Mouse (Mus musculus) ovary, postnatal 14 days (tissue): ENCODE measurements around the gene Olfr282.

Experiments
- DNase-seq: peaks from one replicate; pipeline ENCODE4 v3.0.0; 2022; ENCODE audit warnings: low spot score

The Olfr282 gene

DNA sequence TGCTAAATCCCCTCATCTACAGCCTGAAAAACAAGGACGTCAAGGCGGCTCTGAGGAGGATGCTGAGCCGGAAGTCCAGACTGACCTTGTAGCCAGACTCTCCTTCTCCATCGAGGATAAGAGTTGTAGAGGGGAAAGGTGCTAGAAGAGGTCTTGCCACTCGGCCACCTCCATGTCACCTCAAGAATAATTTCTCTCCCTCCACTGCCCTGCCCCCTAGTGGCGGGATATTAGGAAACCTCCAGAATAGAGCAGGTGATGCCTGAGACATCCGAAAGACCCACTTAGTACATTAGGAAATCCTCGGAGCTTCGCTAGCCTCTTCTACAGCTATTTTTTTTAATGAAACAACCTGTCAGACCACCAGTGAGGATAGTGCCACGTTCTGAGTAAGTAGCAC is 44.4 kb downstream of the Olfr282 start:
- DNase-seq: peak; percentile 33

DNA sequence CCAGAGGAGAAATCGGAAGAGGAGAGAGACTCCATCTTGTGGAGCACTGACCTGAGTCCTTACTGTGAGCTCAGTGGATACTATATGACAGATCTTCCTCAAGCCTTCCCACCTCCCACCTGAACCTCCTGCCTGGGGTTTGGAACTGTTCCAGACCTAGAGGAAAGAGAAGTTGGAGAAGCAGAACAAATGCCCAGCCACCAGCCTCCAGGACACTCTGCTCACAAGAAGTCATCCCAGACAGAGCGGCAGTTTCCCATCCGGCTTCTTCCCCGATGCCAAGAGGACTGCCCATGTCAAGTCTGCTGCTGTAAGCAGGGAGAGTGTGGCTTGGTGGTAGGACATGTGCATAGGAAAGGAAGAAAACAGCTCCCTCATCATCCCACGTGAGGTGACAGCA is 45.3 kb downstream of the Olfr282 start:
- no peak for DNase-seq

DNA sequence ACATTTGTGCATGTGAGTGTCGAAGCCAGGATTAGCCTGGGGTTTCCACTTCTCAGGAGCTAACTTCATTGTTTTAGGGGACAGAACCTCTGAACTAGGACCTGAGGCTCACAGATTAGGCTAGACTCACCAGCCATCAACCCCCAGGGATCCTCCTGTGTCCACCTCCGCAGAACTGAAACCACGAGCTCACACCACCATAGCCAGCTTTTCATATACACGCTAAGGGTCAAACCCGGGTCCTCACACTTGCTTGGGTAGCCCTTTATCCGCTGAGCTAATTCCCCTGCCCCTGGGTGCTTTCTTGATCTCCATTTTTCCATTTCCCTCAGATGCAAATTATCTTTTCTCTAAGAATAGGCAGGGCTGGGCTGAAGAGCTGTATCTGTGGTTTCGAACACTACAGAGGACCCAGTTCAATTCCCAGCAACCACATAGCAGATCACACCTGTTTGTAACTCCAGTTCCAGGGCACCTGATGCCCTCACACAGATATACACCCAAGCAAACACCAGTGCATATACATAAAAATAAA is 48.6 kb downstream of the Olfr282 start:
- no peak for DNase-seq

DNA sequence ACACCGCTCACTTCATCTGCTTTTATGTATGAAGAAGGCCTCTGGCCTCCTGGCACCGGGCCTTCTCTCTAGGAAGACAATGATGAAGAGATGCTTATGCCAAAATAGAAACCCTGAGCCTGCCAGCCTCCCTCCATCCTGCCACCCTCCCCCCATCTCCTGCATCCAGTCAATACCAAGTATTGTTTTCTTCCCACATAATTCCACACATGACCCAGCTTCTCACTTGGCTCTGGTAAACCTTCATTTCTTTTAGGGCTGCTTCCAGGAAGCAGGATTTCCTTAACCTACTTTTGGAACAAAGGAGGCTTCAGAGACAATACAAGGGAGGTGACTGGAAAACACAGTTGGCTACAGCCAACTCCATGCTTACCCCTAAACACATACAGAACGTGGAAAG is 51.7 kb downstream of the Olfr282 start, which contains the start of gene Lalba:
Lalba (minus strand) TSS at position 21 of the 400 bp plus-strand sequence.
- no peak for DNase-seq

DNA sequence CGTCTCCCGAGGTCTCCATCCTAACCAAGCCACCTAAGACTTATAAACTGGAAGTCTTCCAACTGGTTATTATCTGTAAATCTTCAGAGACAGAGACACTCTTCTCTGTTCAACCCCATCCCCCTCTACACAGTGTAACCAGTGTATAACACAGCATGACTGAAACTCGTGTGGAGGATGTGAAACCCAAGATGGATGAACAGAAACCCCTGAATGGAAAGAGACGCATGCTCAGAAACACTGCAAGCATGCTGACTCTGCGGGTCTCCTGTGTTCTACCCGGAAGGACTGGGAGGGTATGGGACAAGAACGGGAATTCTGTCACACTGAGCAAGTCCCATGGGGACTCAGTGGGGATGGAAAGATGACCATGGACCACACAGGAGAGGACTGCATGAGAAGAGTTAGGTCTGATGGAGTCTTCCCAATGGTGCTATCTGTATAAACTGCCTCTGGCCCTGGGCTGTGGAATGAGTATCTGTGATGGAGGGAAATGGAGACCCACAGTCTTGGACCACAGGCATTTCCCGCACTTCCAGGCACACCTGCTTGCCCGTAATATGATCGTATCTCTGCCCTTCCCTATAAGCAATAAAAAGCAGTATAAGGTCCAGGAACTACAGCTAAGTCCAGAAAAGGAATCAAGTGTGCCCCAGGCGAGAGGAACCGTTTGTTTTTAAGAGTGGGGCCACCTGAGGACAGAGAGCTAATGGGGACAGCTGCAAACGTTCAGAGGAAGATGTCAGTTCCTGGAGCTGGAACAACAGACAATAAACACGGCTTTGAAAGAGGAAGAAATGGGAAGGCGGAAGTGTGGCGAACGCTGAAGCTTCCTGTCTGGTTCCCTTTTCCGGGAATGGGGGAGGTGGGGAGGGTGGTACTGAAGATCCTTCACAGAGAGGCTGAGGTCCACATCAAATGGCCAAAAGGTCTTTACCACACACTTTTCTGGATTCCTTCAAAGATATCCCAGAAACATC is 53.2 kb downstream of the Olfr282 start:
- no peak for DNase-seq

DNA sequence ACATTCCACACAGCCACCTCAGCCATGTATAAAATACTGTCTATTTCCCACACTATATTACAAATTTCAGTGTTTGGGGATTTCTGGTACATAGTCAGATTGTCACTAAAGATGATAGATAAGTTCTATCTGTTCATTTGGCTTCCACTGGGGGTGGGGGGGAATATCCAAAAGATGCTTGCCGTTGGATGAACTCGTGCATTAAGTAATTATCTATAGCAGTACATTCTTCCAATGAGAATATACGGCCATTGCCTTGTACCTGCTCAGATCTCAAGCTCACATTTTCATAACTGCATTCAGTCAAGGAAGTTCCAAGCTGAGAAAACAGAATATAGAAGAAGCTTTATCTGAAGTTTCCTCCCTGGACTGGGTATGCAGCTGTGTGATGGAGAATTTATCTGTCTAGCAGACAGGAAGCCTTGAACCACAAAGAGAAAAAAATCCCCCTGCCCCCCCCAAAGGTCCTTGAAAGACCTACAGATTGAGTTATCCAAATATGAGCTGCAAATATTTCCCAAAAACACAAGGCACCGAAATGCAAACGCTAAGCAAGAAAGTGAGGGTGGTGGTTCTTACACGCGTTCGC is 55.5 kb downstream of the Olfr282 start:
- no peak for DNase-seq
